Mouse (Mus musculus) kidney, adult 2 months (tissue): ENCODE measurements around the gene Plau.

ENCODE experiments used
- CTCF ChIP-seq: fragments of 200-500 bp; conservative IDR thresholded peaks from 2 replicates; pipeline ENCODE4 v1.5.1; 2011; ENCODE audit warnings: low read depth, mild to moderate bottlenecking, control low read depth, low read length, moderate library complexity, mixed read lengths; ENCODE audit not compliant: insufficient read depth, insufficient read length
- POLR2A ChIP-seq: fragments of 200-500 bp; IDR thresholded peaks from one replicate; pipeline ENCODE4 v1.6.1; 2011; ENCODE audit warnings: low read depth, low read length, control low read depth

DNA sequence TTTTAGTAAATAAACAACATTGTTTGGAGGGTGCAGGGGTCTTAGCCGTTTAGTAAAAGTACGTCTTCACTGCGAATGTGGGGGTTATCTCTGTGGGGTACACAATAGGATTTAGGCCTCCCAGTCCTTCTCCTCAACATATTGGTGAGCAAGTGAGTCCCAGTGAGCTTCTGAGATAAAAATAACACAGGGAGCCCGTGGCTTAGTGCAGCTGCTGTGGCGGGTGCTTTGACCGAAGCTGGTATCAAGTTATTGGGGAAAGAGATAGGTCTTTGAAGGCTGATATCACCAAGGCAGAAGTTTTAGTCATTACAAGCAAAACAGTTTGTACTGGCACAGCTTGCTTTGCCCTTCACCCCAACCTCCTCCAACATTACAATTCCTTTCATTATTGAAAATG, 37.5 kb downstream of the Plau start:
- TF ChIP-seq CTCF (no peak), POLR2A (no peak)
